Mouse (Mus musculus) forebrain, embryonic 15.5 days (tissue): Measurements from ENCODE around the gene Il10. TPM values are rescaled to one million over a fixed set of nuclear protein-coding genes. Genes with fewer than 3 reads are reported as not detected.

Experiments used
- ATAC-seq: fragments of 200-750 bp; cut with Nextera tagmentation; replicated peaks from 2 replicates; pipeline ENCODE4 v1.8.0; 2017; ENCODE audit warnings: mild to moderate bottlenecking, moderate TSS enrichment, moderate library complexity
- H3K27ac ChIP-seq: fragments of 300-500 bp; sonication (generic); replicated peaks from 2 replicates; pipeline ENCODE4 v1.5.1; 2015; ENCODE audit warnings: mild to moderate bottlenecking, inconsistent platforms
- H3K27me3 ChIP-seq: fragments of 300-500 bp; sonication (generic); 2 replicates; pipeline ENCODE4 v1.6.1; 2015; ENCODE audit warnings: inconsistent platforms
- H3K36me3 ChIP-seq: fragments of 300-500 bp; sonication (generic); 2 replicates; pipeline ENCODE4 v1.6.1; 2015; ENCODE audit warnings: mild to moderate bottlenecking, inconsistent platforms
- H3K4me1 ChIP-seq: fragments of 300-500 bp; sonication (generic); 2 replicates; pipeline ENCODE4 v1.6.1; 2015; ENCODE audit warnings: inconsistent platforms
- H3K4me2 ChIP-seq: fragments of 300-500 bp; sonication (generic); replicated peaks from 2 replicates; pipeline ENCODE4 v1.6.1; 2015; ENCODE audit warnings: mild to moderate bottlenecking, inconsistent platforms
- H3K4me3 ChIP-seq: fragments of 300-500 bp; sonication (generic); 2 replicates; pipeline ENCODE4 v1.5.1; 2015; ENCODE audit warnings: mild to moderate bottlenecking, inconsistent platforms
- H3K9ac ChIP-seq: fragments of 300-500 bp; sonication (generic); replicated peaks from 2 replicates; pipeline ENCODE4 v1.6.1; 2015; ENCODE audit warnings: mild to moderate bottlenecking, inconsistent platforms
- H3K9me3 ChIP-seq: fragments of 300-500 bp; sonication (generic); 2 replicates; pipeline ENCODE4 v1.6.1; 2016; ENCODE audit warnings: inconsistent platforms
- WGBS: fragments of 180-500 bp; shearing (Covaris S2); methylation state at CpG from one replicate; pipeline ENCODE4 v1.1.7; 2015; ENCODE audit warnings: mixed read lengths; 5-methylcytosine and 5-hydroxymethylcytosine counted together
- polyA plus RNA-seq: library from polyadenylated mRNA; unstranded; fragments of >200 nt; fragmentation: Nextera tagmentation; extraction: Ambion mirVana; gene quantifications from 2 replicates; pipeline ENCODE4 v1.2.1, GENCODE M21; 2015

Il10 gene
- polyA plus RNA-seq, 1 experiment from 2014 or later, result not detected

DNA sequence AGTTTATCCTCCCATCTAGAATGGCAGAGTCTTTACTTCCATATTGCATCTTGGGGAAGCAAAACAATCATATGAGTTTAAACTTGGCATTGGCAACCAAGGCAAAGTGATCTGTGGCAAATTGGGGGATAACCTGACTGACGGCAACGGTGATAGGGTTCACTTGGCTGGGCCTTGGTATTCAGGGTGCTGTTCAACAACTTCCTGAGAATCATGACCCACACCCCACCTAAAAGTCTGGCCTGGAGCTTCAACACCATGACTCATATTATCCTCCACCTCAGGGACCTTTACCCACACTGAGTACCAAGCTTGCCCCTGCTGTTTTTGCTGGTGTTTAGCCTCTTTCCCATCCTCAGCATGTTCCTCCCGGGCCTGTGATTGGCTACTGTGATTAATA lies 19.3 kb upstream of the Il10 start:
- H3K4me3 ChIP-seq, result no peak overlapping the region
- no peak for ATAC-seq
- H3K4me1 ChIP-seq, result no peaks in the 10 kb centered on the region
- 88% methylated on average over 3 of the region's 3 CpGs for WGBS
- no peak overlapping the region for H3K4me2 ChIP-seq
- H3K27ac ChIP-seq, result no peak overlapping the region
- no peaks in the 10 kb centered on the region for H3K9me3 ChIP-seq
- no peak overlapping the region for H3K9ac ChIP-seq
- no peaks in the 10 kb centered on the region for H3K27me3 ChIP-seq
- no peaks in the 10 kb centered on the region for H3K36me3 ChIP-seq

DNA sequence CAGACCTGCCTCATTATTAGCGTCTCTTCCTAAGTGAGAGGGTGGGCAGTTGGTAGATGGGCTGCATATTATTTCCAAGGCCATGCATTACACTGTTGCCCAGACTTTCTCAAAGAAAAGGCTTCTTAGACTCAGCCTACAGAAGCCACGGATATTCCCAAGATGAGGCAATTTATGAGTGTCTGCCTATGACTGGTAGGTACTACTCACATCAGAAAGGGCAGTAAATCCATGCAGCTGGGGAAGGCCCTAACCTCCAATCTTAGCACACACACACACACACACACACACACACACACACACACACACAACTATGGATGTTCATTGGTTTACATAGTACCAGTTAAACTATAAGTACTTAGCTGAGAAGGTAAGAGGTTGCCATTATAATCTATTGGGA lies 17.1 kb upstream of the Il10 start:
- Histone ChIP-seq H3K27me3 (no peaks in the 10 kb centered on the region), H3K27ac (no peak overlapping the region), H3K4me1 (no peaks in the 10 kb centered on the region), H3K9ac (no peak overlapping the region), H3K9me3 (no peaks in the 10 kb centered on the region), H3K36me3 (no peaks in the 10 kb centered on the region), H3K4me3 (no peak overlapping the region), H3K4me2 (no peak overlapping the region)
- no peak for ATAC-seq
- WGBS, result 89% methylated on average over 2 of the region's 2 CpGs

DNA sequence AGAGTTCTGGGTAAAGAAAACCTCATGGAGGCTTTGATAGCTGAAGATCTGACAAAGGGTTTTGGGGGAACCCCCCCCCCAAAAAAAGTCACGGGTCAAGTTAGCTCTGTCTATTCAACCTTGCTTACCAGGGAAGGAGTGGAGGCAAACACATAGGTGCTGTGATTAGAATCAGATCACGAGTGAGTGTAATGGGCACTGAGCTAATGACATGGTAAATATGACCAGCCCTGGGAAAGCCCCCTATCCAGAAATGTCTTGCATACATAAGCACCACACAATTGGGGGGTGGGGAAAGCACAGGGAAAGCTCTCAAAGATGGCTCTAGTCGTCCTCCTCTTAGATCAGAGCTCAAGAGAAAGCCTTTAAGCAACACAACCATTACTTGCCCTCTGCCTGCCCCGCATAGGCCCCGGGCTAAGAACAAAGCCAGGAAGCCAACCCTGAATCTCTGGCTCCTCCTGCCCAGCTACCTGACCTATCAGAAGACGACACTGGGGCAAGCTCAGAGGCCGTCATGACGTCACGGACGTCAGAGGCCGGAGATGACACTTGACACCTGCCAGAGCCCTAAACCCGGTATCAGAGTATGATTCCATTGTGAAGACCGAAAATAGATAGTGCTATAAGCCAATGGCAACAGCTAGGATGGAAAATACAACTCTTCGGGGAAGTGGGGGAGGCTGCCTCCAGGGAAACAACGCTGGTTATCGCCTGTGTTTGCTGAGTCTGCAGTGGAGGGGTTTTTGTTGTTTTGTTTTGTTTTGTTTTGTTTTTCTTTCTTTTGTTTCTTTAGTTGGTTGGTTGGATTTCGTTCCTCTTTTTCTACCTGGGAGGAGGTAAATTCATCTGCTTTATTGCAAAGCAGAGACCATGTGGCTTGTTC lies 16.4 kb upstream of the Il10 start:
- H3K4me3 ChIP-seq, result no peak overlapping the region
- ATAC-seq, result no peak
- H3K9me3 ChIP-seq, result no peaks in the 10 kb centered on the region
- no peak overlapping the region for H3K4me2 ChIP-seq
- WGBS, result 67% methylated on average over 17 of the region's 17 CpGs
- no peaks in the 10 kb centered on the region for H3K4me1 ChIP-seq
- H3K36me3 ChIP-seq, result no peaks in the 10 kb centered on the region
- H3K9ac ChIP-seq, result no peak overlapping the region
- no peak overlapping the region for H3K27ac ChIP-seq
- H3K27me3 ChIP-seq, result no peaks in the 10 kb centered on the region

- Histone ChIP-seq H3K4me1 (no peaks in the 10 kb centered on the region), H3K9me3 (no peaks in the 10 kb centered on the region), H3K27ac (no peak overlapping the region), H3K9ac (no peak overlapping the region), H3K36me3 (no peaks in the 10 kb centered on the region), H3K4me3 (no peak overlapping the region), H3K4me2 (no peak overlapping the region), H3K27me3 (no peaks in the 10 kb centered on the region)
- WGBS, result 88% methylated on average over 1 of the region's 1 CpGs
- no peak for ATAC-seq
These were observed 13.6 kb upstream of the Il10 start for GRCm38 (mm10) chr1:131006069-131006468.

- H3K27me3 ChIP-seq, result no peaks in the 10 kb centered on the region
- 85% methylated on average over 17 of the region's 17 CpGs for WGBS
- no peak overlapping the region for H3K27ac ChIP-seq
These were observed 9.2 kb upstream of the Il10 start for GRCm38 (mm10) chr1:131010201-131011153.

GRCm38 (mm10) chr1:131012494-131012893 lies 7.2 kb upstream of the Il10 start:
- H3K9me3 ChIP-seq, result no peaks in the 10 kb centered on the region
- H3K4me2 ChIP-seq, result no peak overlapping the region
- no peaks in the 10 kb centered on the region for H3K36me3 ChIP-seq
- WGBS, result 63% methylated on average over 8 of the region's 8 CpGs
- no peaks in the 10 kb centered on the region for H3K4me1 ChIP-seq
- ATAC-seq, result no peak
- H3K27me3 ChIP-seq, result no peaks in the 10 kb centered on the region
- H3K27ac ChIP-seq, result no peak overlapping the region
- H3K9ac ChIP-seq, result no peak overlapping the region
- no peak overlapping the region for H3K4me3 ChIP-seq

More at GRCm38 (mm10) chr1:131010201-131011153, 9.2 kb upstream of the Il10 start:
- Histone ChIP-seq H3K4me1 (no peaks in the 10 kb centered on the region), H3K4me3 (no peak overlapping the region), H3K9me3 (no peaks in the 10 kb centered on the region), H3K36me3 (no peaks in the 10 kb centered on the region), H3K9ac (no peak overlapping the region), H3K4me2 (no peak overlapping the region)
- no peak for ATAC-seq

DNA sequence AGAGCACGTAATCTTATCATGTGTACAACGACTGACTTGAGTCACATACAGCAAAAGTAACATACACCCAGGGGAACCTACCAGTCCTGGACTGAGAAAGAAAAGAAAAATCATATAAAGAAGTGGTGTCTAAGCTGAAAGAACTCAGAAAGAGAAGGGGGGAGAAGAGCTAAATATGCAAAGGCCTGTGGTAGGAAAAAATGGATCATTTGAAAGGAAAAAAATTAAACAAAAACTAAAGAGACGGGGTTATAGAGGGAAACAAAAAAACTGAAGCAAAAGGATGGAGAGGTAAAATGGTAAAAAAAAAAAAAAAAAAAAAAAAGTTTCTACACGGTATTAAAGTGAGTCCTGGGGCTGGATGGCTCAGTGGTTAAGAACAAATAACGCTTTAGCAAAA lies 5.7 kb upstream of the Il10 start:
- no peaks in the 10 kb centered on the region for H3K9me3 ChIP-seq
- no peak overlapping the region for H3K27ac ChIP-seq
- H3K36me3 ChIP-seq, result no peaks in the 10 kb centered on the region
- 96% methylated on average over 5 of the region's 5 CpGs for WGBS
- no peak overlapping the region for H3K4me3 ChIP-seq
- H3K9ac ChIP-seq, result no peak overlapping the region
- no peak overlapping the region for H3K4me2 ChIP-seq
- H3K4me1 ChIP-seq, result no peaks in the 10 kb centered on the region
- H3K27me3 ChIP-seq, result no peaks in the 10 kb centered on the region
- ATAC-seq, result no peak

DNA sequence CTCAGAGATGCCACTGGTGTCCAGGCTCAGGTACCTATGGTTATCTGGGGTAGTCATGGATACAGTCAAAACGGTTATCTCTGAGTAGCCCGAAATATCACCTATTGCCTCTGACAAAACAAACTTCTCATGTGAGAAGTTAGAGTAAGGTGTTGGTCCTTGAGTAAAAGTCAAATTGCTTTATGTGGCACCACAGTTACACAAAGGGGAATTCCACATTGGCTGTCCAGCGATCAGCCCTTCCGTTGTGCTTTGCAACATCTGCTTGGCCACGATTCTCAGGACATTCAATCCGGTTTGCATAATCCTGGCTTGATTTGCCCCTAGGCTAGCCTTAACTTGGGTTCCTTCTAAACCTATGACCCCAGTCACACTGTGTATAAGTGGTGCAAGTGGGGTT lies 4.4 kb upstream of the Il10 start:
- Histone ChIP-seq H3K4me2 (no peak overlapping the region), H3K4me3 (no peak overlapping the region), H3K9me3 (no peaks in the 10 kb centered on the region), H3K9ac (no peak overlapping the region), H3K27me3 (no peaks in the 10 kb centered on the region), H3K4me1 (no peaks in the 10 kb centered on the region), H3K27ac (no peak overlapping the region), H3K36me3 (no peaks in the 10 kb centered on the region)
- WGBS, result 91% methylated on average over 6 of the region's 6 CpGs
- ATAC-seq, result no peak

GRCm38 (mm10) chr1:131015879-131016278 lies 3.8 kb upstream of the Il10 start:
- Histone ChIP-seq H3K27me3 (no peaks in the 10 kb centered on the region), H3K4me1 (no peaks in the 10 kb centered on the region), H3K9me3 (no peaks in the 10 kb centered on the region), H3K4me2 (no peak overlapping the region), H3K36me3 (no peaks in the 10 kb centered on the region), H3K9ac (no peak overlapping the region), H3K27ac (no peak overlapping the region), H3K4me3 (no peak overlapping the region)
- ATAC-seq, result no peak
- WGBS, result 91% methylated on average over 7 of the region's 7 CpGs

- WGBS, result 55% methylated on average over 12 of the region's 12 CpGs
These were observed 1.0 kb downstream of the Il10 start for GRCm38 (mm10) chr1:131020425-131021310.

GRCm38 (mm10) chr1:131021438-131021837 lies 1.8 kb downstream of the Il10 start:
- Histone ChIP-seq H3K27me3 (no peaks in the 10 kb centered on the region), H3K4me2 (no peak overlapping the region), H3K4me3 (no peak overlapping the region), H3K9ac (no peak overlapping the region), H3K27ac (no peak overlapping the region), H3K4me1 (no peaks in the 10 kb centered on the region), H3K36me3 (no peaks in the 10 kb centered on the region), H3K9me3 (no peaks in the 10 kb centered on the region)
- 80% methylated on average over 9 of the region's 9 CpGs for WGBS
- ATAC-seq, result no peak

More at GRCm38 (mm10) chr1:131020425-131021310, 1.0 kb downstream of the Il10 start:
- no peak overlapping the region for H3K27ac ChIP-seq
- H3K4me1 ChIP-seq, result no peaks in the 10 kb centered on the region
- no peak overlapping the region for H3K4me3 ChIP-seq
- no peak overlapping the region for H3K9ac ChIP-seq
- no peak for ATAC-seq
- no peaks in the 10 kb centered on the region for H3K36me3 ChIP-seq
- no peak overlapping the region for H3K4me2 ChIP-seq
- no peaks in the 10 kb centered on the region for H3K27me3 ChIP-seq
- no peaks in the 10 kb centered on the region for H3K9me3 ChIP-seq
